Mouse (Mus musculus) embryonic facial prominence, embryonic 14.5 days (tissue): Measurements from ENCODE around the gene Vmo1. TPM values are rescaled to one million over a fixed set of nuclear protein-coding genes. Genes with fewer than 3 reads are reported as not detected.

ENCODE experiments used
- polyA plus RNA-seq: library from polyadenylated mRNA; unstranded; fragments of >200 nt; fragmentation: Nextera tagmentation; extraction: Ambion mirVana; gene quantifications from 2 replicates; pipeline ENCODE4 v1.2.1, GENCODE M21; 2014

Vmo1 gene
- polyA plus RNA-seq, 1 experiment from 2014 or later, result 0.54 TPM

Other genes with a start within 250 kb of the Vmo1 start
- 1.9 and 2.1 TPM in 2 replicates for gene Alox12e, start 192.0 kb downstream of the Vmo1 start, polyA plus RNA-seq
- gene Alox15, start 162.6 kb downstream of the Vmo1 start, polyA plus RNA-seq, result 1.1 and 2.2 TPM in 2 replicates
- gene Pelp1, start 104.6 kb downstream of the Vmo1 start, polyA plus RNA-seq, result 29.8 and 36.2 TPM in 2 replicates
- gene Arrb2, start 82.0 kb downstream of the Vmo1 start, polyA plus RNA-seq, result 19.0 and 24.1 TPM in 2 replicates
- gene Med11, start 62.7 kb downstream of the Vmo1 start, polyA plus RNA-seq, result 37.0 and 40.6 TPM in 2 replicates
- gene Zmynd15, start 55.2 kb downstream of the Vmo1 start, polyA plus RNA-seq, result 0.31 and 0.85 TPM in 2 replicates
- 5.7 and 6.0 TPM in 2 replicates for gene Cxcl16, start 54.6 kb downstream of the Vmo1 start, polyA plus RNA-seq
- gene Tm4sf5, start 9.4 kb downstream of the Vmo1 start, polyA plus RNA-seq, result 0.52 TPM in 1 of 2 replicates, not detected in the other
- gene Gltpd2, start 4.6 kb upstream of the Vmo1 start, polyA plus RNA-seq, result 0.53 and 0.84 TPM in 2 replicates
- 706 and 727 TPM in 2 replicates for gene Psmb6, start 10.8 kb upstream of the Vmo1 start, polyA plus RNA-seq
- 1.1 and 2.7 TPM in 2 replicates for gene Gm40193, start 18.3 kb upstream of the Vmo1 start, polyA plus RNA-seq
- gene Pld2, start 25.4 kb upstream of the Vmo1 start, polyA plus RNA-seq, result 9.2 and 9.5 TPM in 2 replicates
- 17.2 and 18.3 TPM in 2 replicates for gene Mink1, start 48.3 kb upstream of the Vmo1 start, polyA plus RNA-seq
- gene 4930544D05Rik, start 101.2 kb upstream of the Vmo1 start, polyA plus RNA-seq, result not detected in 2 replicates
- gene Chrne, start 104.6 kb upstream of the Vmo1 start, polyA plus RNA-seq, result 0.51 and 0.58 TPM in 2 replicates
- gene Gp1ba, start 124.5 kb upstream of the Vmo1 start, polyA plus RNA-seq, result 0.38 and 0.60 TPM in 2 replicates
- 100 and 105 TPM in 2 replicates for gene Rnf167, start 132.6 kb upstream of the Vmo1 start, polyA plus RNA-seq
- gene Slc25a11, start 132.9 kb upstream of the Vmo1 start, polyA plus RNA-seq, result 147 and 165 TPM in 2 replicates
- gene Pfn1, start 140.0 kb upstream of the Vmo1 start, polyA plus RNA-seq, result 1,605 and 1,712 TPM in 2 replicates
- gene Eno3, start 142.6 kb upstream of the Vmo1 start, polyA plus RNA-seq, result 165 and 289 TPM in 2 replicates
- gene Spag7, start 154.8 kb upstream of the Vmo1 start, polyA plus RNA-seq, result 88.9 and 97.1 TPM in 2 replicates
- 12.6 and 12.8 TPM in 2 replicates for gene Camta2, start 173.5 kb upstream of the Vmo1 start, polyA plus RNA-seq
- gene Inca1, start 185.5 kb upstream of the Vmo1 start, polyA plus RNA-seq, result 1.1 TPM in 2 replicates
- gene Kif1c, start 185.9 kb upstream of the Vmo1 start, polyA plus RNA-seq, result 14.4 and 14.8 TPM in 2 replicates
- 7.0 and 7.3 TPM in 2 replicates for gene Zfp3, start 249.6 kb upstream of the Vmo1 start, polyA plus RNA-seq